Mouse (Mus musculus) CH12.LX (cell line): ENCODE measurements around the gene Rbmxl1. TPM values are rescaled to one million over a fixed set of nuclear protein-coding genes. Genes with fewer than 3 reads are reported as not detected.
A peak's percentile ranks its signal among the peaks of the same experiment; 100 is the strongest.

Source experiments
- DNase-seq: peaks from one replicate; pipeline ENCODE4 v3.0.0-alpha.2; 2013; ENCODE audit errors: extremely low read depth
- H3K27ac ChIP-seq: 2 replicates; pipeline ENCODE4 v1.5.1; 2012; ENCODE audit warnings: low read depth, mild to moderate bottlenecking, control low read depth, moderate library complexity; ENCODE audit not compliant: insufficient read depth
- H3K27me3 ChIP-seq: replicated peaks from 2 replicates; pipeline ENCODE3; 2012; ENCODE audit warnings: inconsistent platforms
- H3K36me3 ChIP-seq, 2 experiments: replicated peaks in 1 of 2; 2 replicates each; pipeline versions ENCODE3 to v1.6.1; 2012; ENCODE audit warnings: inconsistent platforms in 1 of 2, low read length in 1 of 2, mild to moderate bottlenecking in 1 of 2, mixed read lengths in 1 of 2, moderate library complexity in 1 of 2; ENCODE audit not compliant: control insufficient read depth in 1 of 2, insufficient read depth in 1 of 2
- H3K4me1 ChIP-seq, 2 experiments: 2 replicates each; pipeline ENCODE4 v1.6.1; 2012; ENCODE audit warnings: inconsistent platforms in 1 of 2, moderate library complexity in 1 of 2; ENCODE audit not compliant: insufficient read depth in 2 of 2, control insufficient read depth in 1 of 2
- H3K4me2 ChIP-seq: 2 replicates; pipeline ENCODE4 v1.6.1; 2012; ENCODE audit warnings: low read depth, mild to moderate bottlenecking, control low read depth; ENCODE audit not compliant: poor library complexity, insufficient read depth, severe bottlenecking
- H3K4me3 ChIP-seq, 3 experiments: fragments of 150-350 bp in 1 of 3; sonication (generic) in 1 of 3; replicated peaks in 1 of 3; 2 replicates each; pipeline versions ENCODE3 to v1.5.1; 2011 to 2012; ENCODE audit warnings: low read depth in 2 of 3, low read length in 2 of 3, mild to moderate bottlenecking in 2 of 3, moderate library complexity in 2 of 3, control low read depth in 1 of 3, improper control_type of control experiment in 1 of 3, inconsistent platforms in 1 of 3, mixed read lengths in 1 of 3; ENCODE audit not compliant: poor library complexity in 1 of 3
- H3K79me2 ChIP-seq: replicated peaks from 2 replicates; pipeline ENCODE4 v1.6.1; 2012; ENCODE audit warnings: mild to moderate bottlenecking, moderate library complexity; ENCODE audit not compliant: control insufficient read depth, poor library complexity, insufficient read depth, severe bottlenecking; ENCODE audit errors: extremely low read depth
- H3K9ac ChIP-seq: 2 replicates; pipeline ENCODE4 v1.6.1; 2012; ENCODE audit warnings: low read depth, mild to moderate bottlenecking, control low read depth, moderate library complexity; ENCODE audit not compliant: insufficient read depth
- H3K9me3 ChIP-seq: replicated peaks from 2 replicates; pipeline ENCODE3; 2012; ENCODE audit warnings: low read length, inconsistent platforms, mixed read lengths
- BHLHE40 ChIP-seq: IDR thresholded peaks from 2 replicates; pipeline ENCODE4 v1.6.1; 2011; ENCODE audit warnings: mild to moderate bottlenecking, low read depth, low read length, improper control_type of control experiment
- CTCF ChIP-seq, 2 experiments: IDR thresholded peaks in 1 of 2; conservative IDR thresholded peaks in 1 of 2; 2 replicates each; pipeline ENCODE4 v1.5.1; 2011 to 2012; ENCODE audit warnings: low read depth in 2 of 2, low read length in 2 of 2, improper control_type of control experiment in 1 of 2, inconsistent platforms in 1 of 2, mild to moderate bottlenecking in 1 of 2, moderate library complexity in 1 of 2
- E2F4 ChIP-seq: IDR thresholded peaks from 2 replicates; pipeline ENCODE4 v1.6.1; 2011; ENCODE audit warnings: low read depth, low read length, improper control_type of control experiment; ENCODE audit not compliant: insufficient replicate concordance
- ELF1 ChIP-seq: IDR thresholded peaks from 2 replicates; pipeline ENCODE4 v1.6.1; 2014; ENCODE audit warnings: low read depth, mild to moderate bottlenecking, inconsistent platforms, low read length, improper control_type of control experiment
- EP300 ChIP-seq: IDR thresholded peaks from 2 replicates; pipeline ENCODE4 v1.6.1; 2011; ENCODE audit warnings: low read length, improper control_type of control experiment
- ETS1 ChIP-seq: conservative IDR thresholded peaks from 2 replicates; pipeline ENCODE4 v1.6.1; 2012; ENCODE audit warnings: low read depth, mild to moderate bottlenecking, inconsistent platforms, low read length, improper control_type of control experiment, moderate library complexity
- GABPA ChIP-seq: IDR thresholded peaks from 2 replicates; pipeline ENCODE4 v1.6.1; 2012; ENCODE audit warnings: low read depth, low read length, improper control_type of control experiment, inconsistent platforms; ENCODE audit not compliant: insufficient replicate concordance
- HCFC1 ChIP-seq: IDR thresholded peaks from 2 replicates; pipeline ENCODE4 v1.6.1; 2012; ENCODE audit warnings: low read depth, mild to moderate bottlenecking, inconsistent platforms, low read length, improper control_type of control experiment
- IRF4 ChIP-seq: IDR thresholded peaks from 2 replicates; pipeline ENCODE4 v1.6.1; 2014; ENCODE audit warnings: low read depth, mild to moderate bottlenecking, inconsistent platforms, low read length, improper control_type of control experiment
- JUN ChIP-seq: IDR thresholded peaks from 2 replicates; pipeline ENCODE4 v1.6.1; 2011; ENCODE audit warnings: low read depth, mild to moderate bottlenecking, low read length, improper control_type of control experiment, moderate library complexity; ENCODE audit not compliant: insufficient read depth
- KAT2A ChIP-seq: IDR thresholded peaks from 2 replicates; pipeline ENCODE4 v1.6.1; 2012; ENCODE audit warnings: low read length, improper control_type of control experiment, inconsistent platforms; ENCODE audit not compliant: insufficient replicate concordance
- MAFK ChIP-seq: IDR thresholded peaks from 2 replicates; pipeline ENCODE4 v1.6.1; 2011; ENCODE audit warnings: low read length, improper control_type of control experiment; ENCODE audit not compliant: insufficient replicate concordance
- MAZ ChIP-seq: IDR thresholded peaks from 2 replicates; pipeline ENCODE4 v1.6.1; 2012; ENCODE audit warnings: low read depth, mild to moderate bottlenecking, inconsistent platforms, low read length, improper control_type of control experiment, moderate library complexity
- MEF2A ChIP-seq: IDR thresholded peaks from 2 replicates; pipeline ENCODE4 v1.6.1; 2014; ENCODE audit warnings: low read depth, mild to moderate bottlenecking, inconsistent platforms, low read length, improper control_type of control experiment, borderline replicate concordance
- MXI1 ChIP-seq: IDR thresholded peaks from 2 replicates; pipeline ENCODE4 v1.6.1; 2011; ENCODE audit warnings: mild to moderate bottlenecking, low read depth, low read length, improper control_type of control experiment
- MYC ChIP-seq: IDR thresholded peaks from 2 replicates; pipeline ENCODE4 v1.6.1; 2011; ENCODE audit warnings: low read depth, mild to moderate bottlenecking, improper control_type of control experiment, low read length
- NELFE ChIP-seq: IDR thresholded peaks from 2 replicates; pipeline ENCODE4 v1.6.1; 2011; ENCODE audit warnings: low read depth, low read length, improper control_type of control experiment
- NRF1 ChIP-seq: IDR thresholded peaks from 2 replicates; pipeline ENCODE4 v1.6.1; 2014; ENCODE audit warnings: low read depth, mild to moderate bottlenecking, inconsistent platforms, low read length, improper control_type of control experiment, moderate library complexity
- PAX5 ChIP-seq: IDR thresholded peaks from 2 replicates; pipeline ENCODE4 v1.6.1; 2012; ENCODE audit warnings: low read length, inconsistent platforms, mixed read lengths
- POLR2A ChIP-seq: IDR thresholded peaks from 2 replicates; pipeline ENCODE4 v1.6.1; 2011; ENCODE audit warnings: low read depth, mild to moderate bottlenecking, improper control_type of control experiment, low read length
- RCOR1 ChIP-seq: conservative IDR thresholded peaks from 2 replicates; pipeline ENCODE4 v1.6.1; 2012; ENCODE audit warnings: low read depth, mild to moderate bottlenecking, inconsistent platforms, low read length, improper control_type of control experiment
- SIN3A ChIP-seq: IDR thresholded peaks from 2 replicates; pipeline ENCODE4 v1.6.1; 2012; ENCODE audit warnings: low read length, improper control_type of control experiment, inconsistent platforms
- SMC3 ChIP-seq: IDR thresholded peaks from 2 replicates; pipeline ENCODE4 v1.6.1; 2011; ENCODE audit warnings: low read depth, low read length, improper control_type of control experiment
- TCF12 ChIP-seq: IDR thresholded peaks from 2 replicates; pipeline ENCODE4 v1.6.1; 2014; ENCODE audit warnings: low read depth, mild to moderate bottlenecking, inconsistent platforms, low read length, improper control_type of control experiment
- USF1 ChIP-seq: IDR thresholded peaks from 2 replicates; pipeline ENCODE4 v1.6.1; 2014; ENCODE audit warnings: low read depth, mild to moderate bottlenecking, inconsistent platforms, low read length, improper control_type of control experiment
- USF2 ChIP-seq: conservative IDR thresholded peaks from 2 replicates; pipeline ENCODE4 v1.6.1; 2011; ENCODE audit warnings: low read depth, low read length, improper control_type of control experiment
- ZC3H11A ChIP-seq: IDR thresholded peaks from 2 replicates; pipeline ENCODE4 v1.6.1; 2012; ENCODE audit warnings: low read depth, mild to moderate bottlenecking, inconsistent platforms, low read length, improper control_type of control experiment
- ZKSCAN1 ChIP-seq: IDR thresholded peaks from 2 replicates; pipeline ENCODE4 v1.6.1; 2012; ENCODE audit warnings: low read depth, inconsistent platforms, low read length, improper control_type of control experiment, borderline replicate concordance
- ZMIZ1 ChIP-seq: IDR thresholded peaks from 2 replicates; pipeline ENCODE4 v1.6.1; 2012; ENCODE audit warnings: low read depth, mild to moderate bottlenecking, inconsistent platforms, low read length, improper control_type of control experiment
- ZNF384 ChIP-seq: IDR thresholded peaks from 2 replicates; pipeline ENCODE4 v1.6.1; 2012; ENCODE audit warnings: low read depth, low read length, improper control_type of control experiment, inconsistent platforms
- dilution Hi-C: fragments of 300-500 bp; cut with MboI; formaldehyde crosslinking; loops from 2 replicates; pipeline ENCODE4 v1.14.3; 2020; ENCODE audit warnings: low sequenced_read_pairs; ENCODE audit not compliant: extremely low pct_unique_long_range_greater_than_20kb, extremely low pct_ligation_motif_present
- in situ Hi-C: fragments of 300-500 bp; cut with MboI; formaldehyde crosslinking; loops from 3 replicates; pipeline ENCODE4 v1.14.3; 2019; ENCODE audit warnings: low sequenced_read_pairs, low pct_ligation_motif_present, low pct_unique_long_range_greater_than_20kb, mixed read lengths
- polyA plus RNA-seq: library from polyadenylated mRNA; unstranded; fragments of >175 nt; gene quantifications from 2 replicates; pipeline ENCODE4 v1.2.1, GENCODE M21; 2012; ENCODE audit warnings: low read depth; ENCODE audit not compliant: insufficient read length
- total RNA-seq, 2 experiments: library from RNA; depleted of rRNA; stranded (reverse); fragments of 300-350 nt in 1 of 2; fragments of >200 nt in 1 of 2; gene quantifications; 2 replicates each; pipeline ENCODE4 v1.2.3; 2012 to 2014

The Rbmxl1 gene
- total and polyA plus RNA-seq, 3 experiments: 103 to 226 (median 191) TPM

GRCm38 (mm10) chr8:78510094-78510493, 1.4 kb upstream of the Rbmxl1 start:
- Histone ChIP-seq H3K79me2 (peaks cover 20% of the 10 kb centered on the region), H3K27ac (no peak overlapping the region), H3K36me3 (peaks cover 5 to 27% of the 10 kb centered on the region in 2 experiments), H3K9me3 (no peaks in the 10 kb centered on the region), H3K4me2 (peak overlapping the region; percentile 95), H3K27me3 (no peaks in the 10 kb centered on the region), H3K4me1 (peaks cover 6 to 16% of the 10 kb centered on the region in 2 experiments), H3K9ac (peak overlapping the region; percentile 96), H3K4me3 (peak overlapping the region; percentile 88 to 94 (median 91))
- TF ChIP-seq SIN3A (peak; percentile 43; the same call in 1 of the 2 replicates), POLR2A (peak; percentile 30; the same call in 1 of the 2 replicates), ZKSCAN1 (no peak), ELF1 (peak; percentile 52; the same call in 1 of the 2 replicates)
- in situ Hi-C loops: no loop called here
- DNase-seq: peak; percentile 42
- dilution Hi-C loops: no loop called here

- H3K9me3 ChIP-seq: no peaks in the 10 kb centered on the region
- peaks cover 8 to 27% of the 10 kb centered on the region in 2 experiments for H3K36me3 ChIP-seq
- peak within 1 kb of the TSS; percentile 72 for H3K27ac ChIP-seq
- H3K4me2 ChIP-seq: peak within 1 kb of the TSS; percentile 95
- no peaks in the 10 kb centered on the region for H3K27me3 ChIP-seq
- dilution Hi-C loops (no loop called here), in situ Hi-C loops (no loop called here)
- peaks cover 22% of the 10 kb centered on the region for H3K79me2 ChIP-seq
- DNase-seq: peak; percentile 82
- H3K4me1 ChIP-seq: peaks cover 6 to 20% of the 10 kb centered on the region in 2 experiments
- H3K9ac ChIP-seq: peak within 1 kb of the TSS; percentile 96
- peak within 1 kb of the TSS; percentile 88 to 94 (median 91) for H3K4me3 ChIP-seq
- TF ChIP-seq TCF12: no peak
- TF ChIP-seq IRF4: peak; percentile 81
- TF ChIP-seq USF2: no peak
- no peak for TF ChIP-seq ZNF384
- TF ChIP-seq NELFE: no peak
- TF ChIP-seq MAFK: no peak
- peak; percentile 35 for TF ChIP-seq EP300
- no peak for TF ChIP-seq BHLHE40
- no peak for TF ChIP-seq ZC3H11A
- no peak for TF ChIP-seq ZMIZ1
- TF ChIP-seq MAZ: peak; percentile 21; the same call in 1 of the 2 replicates
- no peak for TF ChIP-seq GABPA
- no peak for TF ChIP-seq ZKSCAN1
- TF ChIP-seq CTCF (conservative IDR thresholded peaks at IDR 0.05 in 1 of 2, IDR thresholded peaks at IDR 0.05 in 1 of 2; ENCODE audit: low read depth in 2 of 2, low read length in 2 of 2): no peak
- no peak for TF ChIP-seq MYC
- no peak for TF ChIP-seq ELF1
- no peak for TF ChIP-seq PAX5
- TF ChIP-seq KAT2A: 0 out of 2 replicates have a peak, but pooled peaks have one; percentile 13
- TF ChIP-seq RCOR1: no peak
- TF ChIP-seq POLR2A: no peak
- TF ChIP-seq HCFC1: peak; percentile 19; the same call in 1 of the 2 replicates
- no peak for TF ChIP-seq E2F4
- TF ChIP-seq JUN: no peak; the same call in 1 of the 2 replicates
- peak; percentile 99 for TF ChIP-seq MXI1
- TF ChIP-seq ETS1: no peak
- peak; percentile 42; the same call in 1 of the 2 replicates for TF ChIP-seq SIN3A
- TF ChIP-seq MEF2A: no peak
- no peak for TF ChIP-seq USF1
- no peak for TF ChIP-seq SMC3
- no peak for TF ChIP-seq NRF1
These were observed 754 bp upstream of the Rbmxl1 start, which contains the start of gene Slc10a7 for GRCm38 (mm10) chr8:78509273-78510031. Slc10a7 (plus strand) TSS chr8:78509346.
